Mouse (Mus musculus) layer of hippocampus, adult 9-10 months (tissue): ENCODE data around the gene Dusp1.

Experiments
- DNase-seq: peaks from one replicate; pipeline ENCODE4 v3.0.0; 2022; ENCODE audit warnings: low spot score

Gene Dusp1

GRCm38 (mm10) chr17:26561651-26562181 is at the start of gene Dusp1:
Gene Dusp1, minus strand, starts transcription at chr17:26562128.
- DNase-seq, result no peak

- no peak for DNase-seq
Observed at GRCm38 (mm10) chr17:26611328-26611727, 49.4 kb upstream of the Dusp1 start.

- DNase-seq, result no peak
Observed at GRCm38 (mm10) chr17:26609820-26610219, 47.9 kb upstream of the Dusp1 start.

- DNase-seq, result no peak
Observed at GRCm38 (mm10) chr17:26608877-26609276, 46.9 kb upstream of the Dusp1 start.

GRCm38 (mm10) chr17:26608348-26608747 is 46.4 kb upstream of the Dusp1 start:
- no peak for DNase-seq

- no peak for DNase-seq
Observed at GRCm38 (mm10) chr17:26606516-26606915, 44.6 kb upstream of the Dusp1 start.

- DNase-seq, result no peak
Observed at GRCm38 (mm10) chr17:26605636-26606035, 43.7 kb upstream of the Dusp1 start.

GRCm38 (mm10) chr17:26603311-26603710 is 41.4 kb upstream of the Dusp1 start:
- DNase-seq, result no peak

- no peak for DNase-seq
Observed at GRCm38 (mm10) chr17:26602371-26602885, 40.5 kb upstream of the Dusp1 start.

GRCm38 (mm10) chr17:26601926-26602325 is 40.0 kb upstream of the Dusp1 start:
- DNase-seq, result no peak

- DNase-seq, result no peak
Observed at GRCm38 (mm10) chr17:26601514-26601913, 39.6 kb upstream of the Dusp1 start.

GRCm38 (mm10) chr17:26600913-26601447 is 39.1 kb upstream of the Dusp1 start:
- no peak for DNase-seq

GRCm38 (mm10) chr17:26598845-26599244 is 36.9 kb upstream of the Dusp1 start:
- no peak for DNase-seq

GRCm38 (mm10) chr17:26596856-26597481 is 35.0 kb upstream of the Dusp1 start:
- no peak for DNase-seq

- no peak for DNase-seq
Observed at GRCm38 (mm10) chr17:26596168-26596658, 34.3 kb upstream of the Dusp1 start.

- DNase-seq, result no peak
Observed at GRCm38 (mm10) chr17:26595448-26596167, 33.7 kb upstream of the Dusp1 start.

GRCm38 (mm10) chr17:26594958-26595357 is 33.0 kb upstream of the Dusp1 start:
- no peak for DNase-seq

GRCm38 (mm10) chr17:26594171-26594570 is 32.2 kb upstream of the Dusp1 start:
- no peak for DNase-seq

GRCm38 (mm10) chr17:26593199-26593598 is 31.3 kb upstream of the Dusp1 start:
- no peak for DNase-seq

GRCm38 (mm10) chr17:26592510-26592909 is 30.6 kb upstream of the Dusp1 start:
- no peak for DNase-seq

- DNase-seq, result no peak
Observed at GRCm38 (mm10) chr17:26587961-26588487, 26.1 kb upstream of the Dusp1 start.

- DNase-seq, result no peak
Observed at GRCm38 (mm10) chr17:26584558-26585136, 22.7 kb upstream of the Dusp1 start.
